Mouse (Mus musculus): ENCODE results near the gene Zbtb24.

GRCm38 (mm10) chr10:41403893-41404612 lies 46.1 kb upstream of the Zbtb24 start:
- TF ChIP-seq CTCF (IDR thresholded peaks at IDR 0.05; ENCODE audit: low read depth): peak; percentile 51
- TF ChIP-seq EP300 (IDR thresholded peaks at IDR 0.05; ENCODE audit: low read depth): no peak

Measured in heart, postnatal 0 days (tissue).